Mouse (Mus musculus) right cerebral cortex, postnatal 4 days (tissue): Measurements from ENCODE around the gene Htra2.

Source experiments
- DNase-seq: peaks from one replicate; pipeline ENCODE4 v3.0.0-alpha.2; 2022

Gene Htra2

DNA sequence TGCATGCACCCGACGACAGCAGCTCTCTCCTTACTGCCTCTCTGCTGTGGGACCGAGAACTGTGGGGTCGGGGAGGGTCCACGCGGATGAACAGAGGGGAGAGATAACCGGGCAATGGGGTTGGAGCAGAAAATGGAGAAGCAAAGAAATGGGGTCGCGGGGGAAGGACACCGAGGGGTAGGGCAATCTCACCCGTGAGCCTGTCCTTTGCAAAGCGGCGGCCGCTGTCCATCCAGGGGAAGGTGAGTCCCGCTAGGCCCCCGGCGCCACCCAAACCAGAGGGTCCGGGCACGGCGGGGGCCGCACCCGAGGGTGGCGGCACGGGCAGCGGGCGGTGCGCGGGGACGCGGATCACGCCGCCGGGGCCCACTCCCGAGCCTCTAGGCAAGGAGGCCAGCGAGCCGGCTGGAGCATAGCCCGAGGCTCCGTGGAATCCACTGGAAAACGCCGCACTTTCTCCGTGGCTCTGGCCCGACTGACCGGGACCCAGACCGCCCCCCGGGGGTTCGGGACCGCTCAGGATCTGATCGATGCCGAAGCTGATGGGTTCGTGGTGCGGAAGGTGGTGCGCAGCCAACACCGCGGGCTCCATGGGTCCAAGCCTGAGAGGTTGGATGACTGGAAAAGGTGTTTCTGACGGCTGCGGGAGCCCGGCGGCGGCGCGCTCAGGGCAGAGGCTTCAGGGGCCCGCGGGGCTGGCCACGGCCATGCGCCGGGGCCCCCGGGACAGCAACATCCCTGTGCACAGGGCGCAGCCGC, 14.6 kb upstream of the Htra2 start:
- DNase-seq: no peak

DNA sequence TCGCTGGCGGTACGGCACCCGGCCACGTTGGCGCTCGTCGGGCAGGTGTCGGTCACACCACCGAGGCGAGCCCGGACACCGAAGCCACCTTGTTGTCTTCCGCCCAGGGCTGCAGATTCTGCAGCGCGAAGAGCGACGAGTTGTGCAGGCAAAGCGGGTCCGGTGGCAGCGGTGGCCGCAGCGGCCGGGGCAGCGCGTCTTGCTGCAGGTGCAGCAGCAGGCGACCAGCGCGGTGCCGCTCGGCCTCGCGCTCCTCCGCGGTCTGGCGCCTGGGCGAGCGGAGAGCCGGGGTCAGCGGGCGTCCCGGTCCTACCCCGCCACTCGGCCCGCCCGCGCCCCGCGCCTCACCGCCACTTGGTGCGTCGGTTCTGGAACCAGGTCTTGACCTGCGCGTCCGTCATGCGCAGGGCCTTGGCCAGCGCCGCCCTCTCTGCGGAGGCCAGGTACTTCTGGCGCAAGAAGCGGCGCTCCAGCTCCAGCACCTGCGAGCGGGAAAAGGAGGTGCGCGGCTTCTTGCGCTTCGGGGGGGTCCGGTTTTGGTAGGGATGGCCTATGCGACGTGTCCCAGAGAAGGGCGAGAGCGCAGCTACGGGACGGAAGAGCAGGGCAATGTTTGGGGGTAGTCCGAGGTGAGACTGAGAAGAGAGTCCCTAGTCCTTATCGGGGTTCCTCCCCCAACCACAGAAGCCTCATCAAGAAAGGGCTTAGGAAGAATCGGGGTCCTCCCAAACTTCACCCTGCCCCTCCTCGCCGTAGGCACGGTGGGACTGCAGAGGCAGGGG, 13.8 kb upstream of the Htra2 start:
- DNase-seq: no peak

DNA sequence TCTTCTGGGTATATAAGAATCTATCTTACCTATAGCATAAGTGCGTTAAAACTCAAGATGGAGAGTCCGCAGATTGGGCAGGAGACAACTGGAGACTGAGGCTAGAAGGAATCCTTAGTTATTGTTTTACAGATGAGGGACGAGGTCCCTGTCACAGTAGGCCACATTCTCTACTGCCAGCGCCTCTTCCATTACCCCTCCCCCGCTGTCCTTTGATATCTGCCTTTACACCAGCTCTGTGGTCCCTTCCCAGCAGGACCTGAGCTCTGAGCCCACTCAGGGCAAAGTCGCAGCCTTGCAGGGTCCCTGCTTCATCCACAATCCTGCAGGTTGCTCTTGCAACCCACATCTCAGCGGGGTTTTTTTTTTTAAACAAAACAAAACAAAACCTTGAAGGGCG, 13.1 kb upstream of the Htra2 start:
- no peak for DNase-seq

DNA sequence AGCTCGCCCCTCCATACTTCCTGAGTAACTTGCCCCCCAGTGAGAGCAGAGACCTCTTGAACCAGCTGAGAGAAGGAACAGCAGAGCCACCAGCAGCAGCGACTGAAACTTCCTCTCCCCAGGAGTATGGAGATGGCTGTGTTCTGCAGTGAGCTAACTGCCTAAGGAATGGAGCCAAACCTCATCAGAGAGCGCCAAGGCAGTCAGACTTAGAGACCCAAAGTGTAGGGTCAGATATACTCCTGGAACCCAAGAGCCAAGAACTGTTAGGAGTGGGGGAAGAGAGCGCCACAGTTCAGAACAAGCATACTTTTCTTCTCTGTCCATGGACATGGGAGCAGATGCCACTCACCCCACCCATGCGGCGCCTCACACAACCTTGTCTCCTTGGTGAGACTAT, 11.4 kb upstream of the Htra2 start:
- no peak for DNase-seq

DNA sequence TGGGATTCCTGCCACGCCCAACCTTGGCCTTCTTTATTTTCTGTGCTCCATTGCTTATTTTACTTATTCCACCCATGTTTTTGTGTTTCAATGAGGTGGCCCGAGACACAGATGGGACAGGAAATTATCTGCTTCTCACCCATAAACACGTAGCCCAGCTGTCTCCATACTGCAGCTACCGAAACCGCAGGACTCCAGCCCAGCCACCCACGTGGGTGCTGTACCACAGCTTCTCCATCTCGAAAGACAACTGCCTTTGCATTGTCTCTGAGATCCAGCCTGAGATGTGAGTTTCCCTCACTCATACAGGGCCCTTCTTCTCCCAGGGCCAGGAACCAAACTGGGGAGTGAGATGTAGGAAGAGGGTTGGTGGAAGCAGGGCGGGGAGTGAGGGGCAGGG, 10.9 kb upstream of the Htra2 start:
- no peak for DNase-seq

DNA sequence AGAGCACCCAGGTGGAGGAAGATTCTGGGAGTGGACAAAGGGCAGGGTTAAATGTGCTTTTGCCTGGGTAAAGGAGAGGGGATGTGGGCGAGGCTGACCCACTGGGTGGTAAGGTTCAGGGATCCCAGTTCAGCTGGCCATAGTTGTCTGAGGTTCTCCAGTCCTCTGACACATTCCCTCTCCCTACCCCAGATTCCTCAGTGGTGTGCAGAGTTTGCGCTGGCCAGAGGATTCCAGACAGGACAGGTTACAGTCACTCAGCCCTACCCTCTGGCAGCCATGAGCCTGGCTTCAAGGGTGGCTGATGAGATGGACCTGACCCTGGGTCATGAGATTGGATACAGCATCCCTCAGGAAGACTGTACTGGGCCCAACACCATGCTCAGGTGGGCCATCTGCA, 3.7 kb upstream of the Htra2 start:
- DNase-seq: no peak

DNA sequence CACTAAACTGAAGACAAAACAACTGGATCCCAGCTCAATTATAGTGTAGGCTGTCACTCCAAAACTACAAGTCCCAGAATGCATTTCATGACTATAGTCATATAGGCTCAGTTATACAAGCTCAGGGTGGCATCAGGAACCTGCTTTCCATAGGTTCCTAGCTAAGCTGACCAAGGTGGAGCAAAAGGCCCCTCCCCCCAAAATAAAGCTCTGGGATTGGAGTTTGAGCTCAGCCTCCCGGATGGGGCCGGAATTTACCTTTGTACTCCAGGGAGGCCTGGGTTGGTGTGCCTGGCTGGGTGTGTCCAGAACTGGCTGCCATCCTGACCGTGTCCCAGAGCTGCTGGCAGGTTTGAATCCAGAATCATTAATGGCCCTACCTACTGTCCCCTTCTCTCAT, 2.7 kb upstream of the Htra2 start, which contains the start of gene Dqx1:
Dqx1 (plus strand) TSS at position 55 of the 400 bp plus-strand sequence.
- no peak for DNase-seq

DNA sequence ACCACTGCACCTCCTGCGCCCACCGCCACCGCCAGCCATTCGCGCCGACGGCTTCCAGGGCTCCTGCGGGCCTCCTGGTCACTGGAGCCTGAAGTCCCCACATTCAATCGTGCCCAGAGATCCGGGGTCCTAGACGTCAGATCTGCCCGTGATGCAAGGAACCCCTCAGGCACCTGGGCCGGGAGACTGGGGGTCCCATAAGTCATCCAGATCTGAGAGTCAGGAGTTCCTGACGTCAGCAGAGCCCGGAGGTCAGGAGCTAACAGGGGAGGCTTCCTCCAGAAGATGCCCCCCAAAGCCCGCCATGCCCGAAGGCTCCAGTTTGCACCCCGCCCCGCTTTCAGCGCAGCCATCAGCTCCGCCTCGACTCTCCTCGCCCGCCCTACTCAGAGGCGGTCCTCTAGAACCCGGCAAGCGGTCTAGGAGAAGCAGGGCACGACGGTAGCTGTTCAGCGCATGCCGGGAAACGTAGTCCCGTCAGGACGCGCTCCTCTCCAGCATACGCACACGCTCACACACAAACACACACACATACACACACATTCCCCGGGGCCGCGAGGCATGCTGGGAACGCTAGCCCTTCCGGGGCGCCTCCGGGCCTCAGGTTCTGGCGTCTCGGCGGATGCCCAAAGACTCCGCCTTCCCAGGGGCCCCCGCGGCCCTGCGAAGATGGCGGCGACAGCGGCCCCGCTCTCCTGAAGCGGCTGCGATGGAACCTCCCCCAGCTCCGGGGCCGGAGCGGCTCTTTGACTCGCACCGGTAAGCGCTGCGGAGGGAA, 810 bp downstream of the Htra2 start, which contains the start of gene Aup1:
Aup1 (plus strand) TSS at position 448 of the 778 bp plus-strand sequence.
- DNase-seq: peak; percentile 94

DNA sequence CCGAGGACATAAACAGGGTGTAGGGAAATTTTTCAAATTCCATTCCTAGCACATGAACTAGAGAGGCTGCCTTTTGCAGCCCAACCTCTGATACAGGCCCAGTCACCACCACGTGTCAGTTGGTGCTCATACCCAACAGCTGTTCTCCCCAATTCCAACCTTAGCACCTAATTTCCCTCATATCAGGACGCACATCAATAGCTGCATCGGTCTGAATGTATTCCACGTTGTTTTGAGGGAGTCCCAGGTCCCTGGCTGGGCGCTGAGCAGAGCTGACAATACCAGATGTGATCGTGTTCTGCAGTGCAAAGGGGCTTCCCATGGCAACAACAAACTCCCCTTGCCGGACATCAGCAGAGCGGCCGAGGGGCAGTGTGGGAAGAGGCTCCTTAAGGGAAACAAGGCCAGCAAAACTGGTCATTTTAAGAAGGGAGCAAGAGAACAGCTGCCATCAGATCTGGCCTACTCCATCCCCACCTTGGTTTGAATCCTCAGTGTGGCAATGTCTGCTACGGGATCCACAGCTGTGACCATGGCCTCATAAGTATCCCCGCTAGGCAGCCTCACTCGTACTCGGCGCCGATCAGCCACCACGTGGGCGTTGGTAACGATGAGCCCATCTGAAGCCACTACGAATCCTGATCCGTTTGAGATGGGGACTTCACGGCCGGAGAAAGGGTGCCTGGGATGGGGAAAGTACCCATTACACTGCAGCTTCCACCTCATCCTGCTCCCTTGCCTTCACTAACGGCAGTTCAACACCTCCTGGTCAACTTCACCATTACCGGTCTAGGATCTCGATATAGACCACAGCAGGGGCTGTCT, 1.7 kb downstream of the Htra2 start:
- no peak for DNase-seq

DNA sequence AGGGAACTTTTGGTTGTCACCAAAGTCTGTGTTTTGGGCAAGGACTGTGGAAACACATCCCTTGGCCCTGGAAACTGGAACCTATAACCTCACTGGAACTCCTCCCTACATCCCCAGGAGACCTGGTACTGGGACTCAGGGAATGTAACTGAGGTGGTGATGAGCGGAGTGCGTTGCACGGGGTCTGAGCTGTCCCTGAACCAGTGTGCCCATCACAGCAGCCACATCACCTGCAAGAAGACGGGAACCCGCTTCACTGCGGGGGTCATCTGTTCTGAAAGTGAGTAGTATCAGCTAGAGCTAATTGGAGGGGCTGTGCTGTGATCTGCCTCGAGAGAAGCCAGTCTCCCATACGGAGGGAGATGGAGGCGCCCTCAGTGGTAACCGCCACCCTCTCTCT, 5.7 kb downstream of the Htra2 start:
- no peak for DNase-seq

DNA sequence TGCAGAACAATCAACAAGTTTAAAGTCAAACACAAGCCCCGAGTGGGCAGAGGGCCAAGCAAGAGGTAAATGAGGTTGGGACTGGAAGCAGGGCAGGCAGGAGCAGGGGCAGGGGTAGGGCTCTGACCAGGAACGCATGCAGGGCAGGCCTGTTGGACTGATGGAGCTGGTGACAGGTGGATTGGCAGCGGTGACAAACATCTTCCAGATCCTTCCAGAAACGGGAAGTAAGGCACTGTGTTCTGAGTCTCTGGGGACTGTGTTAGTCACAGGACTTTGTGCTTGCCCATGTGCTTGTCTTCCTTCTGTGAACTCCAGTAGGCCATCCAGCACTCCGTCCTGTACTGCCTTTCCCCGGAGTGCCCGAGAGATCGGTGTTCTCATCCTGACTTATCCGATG, 10.3 kb downstream of the Htra2 start:
- no peak for DNase-seq

DNA sequence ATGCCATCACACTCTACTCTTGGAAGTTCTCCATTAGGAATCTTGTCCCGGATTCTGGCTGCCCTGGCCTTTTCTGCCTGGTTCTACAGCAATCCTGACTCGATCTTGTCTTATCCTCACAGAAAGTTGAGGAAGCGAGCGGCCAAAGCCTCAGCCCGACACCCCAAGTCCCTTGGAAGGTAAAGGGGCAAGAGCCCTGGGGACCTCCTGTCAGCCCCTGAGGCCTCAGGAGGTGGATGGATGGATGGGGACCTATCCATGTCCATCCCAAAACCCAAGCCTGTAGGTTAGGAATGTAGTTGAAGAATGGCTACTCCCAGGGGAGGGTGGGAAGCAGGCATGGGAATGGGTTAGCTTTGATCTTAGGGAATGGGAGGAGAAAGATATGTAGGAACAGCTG, 11.1 kb downstream of the Htra2 start:
- DNase-seq: no peak

DNA sequence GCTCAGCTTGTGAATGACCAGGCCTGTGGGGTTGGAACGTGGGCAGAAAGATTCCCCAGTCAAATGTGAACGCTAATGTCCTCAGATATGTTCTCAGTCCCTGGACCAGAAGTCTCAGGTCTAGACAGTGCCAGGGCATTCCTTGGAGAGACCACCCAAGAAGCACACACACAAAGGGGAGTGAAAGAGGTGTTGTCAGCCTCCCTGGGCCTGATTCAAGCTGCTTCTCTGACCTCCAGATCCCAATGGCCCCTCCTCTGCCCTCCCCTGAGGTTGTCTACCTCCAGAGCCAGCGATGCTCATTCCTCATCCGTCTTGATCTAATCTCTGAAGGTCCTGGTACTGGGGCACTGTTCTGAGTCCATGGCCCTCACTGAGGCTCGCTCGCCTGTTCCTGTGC, 11.5 kb downstream of the Htra2 start:
- no peak for DNase-seq

DNA sequence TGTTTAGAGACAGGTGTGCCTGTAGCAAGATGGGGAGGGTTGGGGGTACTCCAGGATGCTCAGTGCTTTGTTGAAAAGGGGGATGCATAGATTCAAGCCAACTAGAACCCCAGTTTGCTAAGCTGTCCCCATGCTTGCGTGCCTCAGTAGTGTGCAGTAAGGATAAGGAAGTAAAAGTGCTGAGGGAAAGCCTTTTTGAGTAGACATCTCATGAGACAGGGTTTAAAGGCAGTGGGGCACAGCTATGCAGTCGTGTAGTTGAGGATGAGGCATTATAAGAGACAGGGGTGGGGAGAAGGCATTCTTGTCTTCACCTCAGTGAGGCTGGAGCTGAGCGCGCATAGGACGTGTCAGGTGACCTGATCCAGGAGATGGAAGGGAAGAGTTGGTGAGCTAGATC, 14.5 kb downstream of the Htra2 start:
- no peak for DNase-seq

DNA sequence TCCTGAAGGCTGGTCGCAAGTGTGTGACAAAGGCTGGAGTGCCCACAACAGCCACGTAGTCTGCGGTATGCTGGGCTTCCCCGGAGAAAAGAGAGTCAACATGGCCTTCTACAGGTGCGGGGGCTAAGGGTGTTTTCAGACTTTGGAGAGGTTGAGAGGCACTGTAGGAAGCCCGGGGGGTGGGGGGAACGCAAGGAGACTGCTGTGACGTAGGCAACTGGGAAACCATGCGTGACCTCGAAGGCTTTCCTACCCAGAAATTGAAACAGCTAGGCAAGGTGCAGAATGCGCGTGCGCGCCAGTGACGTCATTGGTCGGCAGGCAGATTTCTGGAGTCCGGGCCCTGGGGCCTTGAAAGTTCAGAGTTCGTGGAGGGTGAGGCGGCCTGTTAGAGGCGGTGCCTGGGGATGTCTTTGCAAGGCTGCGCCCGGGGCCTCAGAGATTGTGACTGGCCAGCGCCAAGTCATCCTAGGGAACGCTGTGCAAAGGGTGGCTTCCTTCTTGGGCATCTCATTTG, 16.5 kb downstream of the Htra2 start:
- peak; percentile 87 for DNase-seq

DNA sequence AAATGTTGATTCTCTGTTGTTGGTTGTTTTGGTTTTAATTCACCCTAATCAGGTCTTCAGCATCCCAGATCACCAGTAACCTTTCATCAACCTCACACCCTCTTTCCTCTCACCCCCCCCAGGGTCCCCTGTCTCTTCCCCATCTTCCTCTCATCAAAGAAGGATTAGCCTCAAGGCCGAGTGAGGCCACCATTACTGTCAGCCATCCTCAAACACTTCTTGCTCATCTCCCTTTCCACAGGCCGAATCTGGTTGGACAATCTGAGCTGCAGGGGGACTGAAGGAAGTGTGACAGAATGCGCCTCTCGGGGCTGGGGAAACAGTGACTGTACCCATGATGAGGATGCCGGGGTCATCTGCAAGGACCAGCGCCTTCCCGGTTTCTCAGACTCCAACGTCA, 17.9 kb downstream of the Htra2 start:
- DNase-seq: no peak

DNA sequence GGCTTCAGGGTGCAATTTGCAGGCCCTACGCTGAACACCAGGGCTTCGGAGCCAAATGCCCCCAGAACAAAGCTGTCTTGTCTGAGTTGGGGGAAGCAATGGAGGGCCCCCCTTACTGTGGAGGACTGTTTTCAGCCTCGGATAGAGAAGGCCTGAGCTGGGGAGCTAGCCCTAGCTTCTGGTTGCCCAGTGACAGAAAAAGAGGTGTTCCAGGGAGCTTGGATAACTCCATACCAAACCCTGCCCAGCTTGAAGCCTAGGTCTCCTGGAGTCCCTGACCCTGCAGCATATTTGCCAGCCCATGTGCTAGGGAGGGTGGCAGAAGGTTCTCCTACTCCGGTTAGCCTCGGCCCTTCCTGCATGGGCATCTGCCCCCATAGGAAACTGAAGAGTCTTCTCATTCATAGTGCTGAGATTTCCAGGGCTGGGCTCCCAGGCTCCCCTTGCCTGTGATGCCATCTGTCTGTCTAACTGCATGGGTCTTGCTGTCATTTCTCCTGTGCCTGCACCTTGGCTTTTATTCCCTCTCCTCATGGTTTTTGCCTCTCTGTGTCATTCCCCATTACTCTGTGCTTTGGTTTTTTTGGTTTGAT, 20.5 kb downstream of the Htra2 start:
- DNase-seq: no peak

DNA sequence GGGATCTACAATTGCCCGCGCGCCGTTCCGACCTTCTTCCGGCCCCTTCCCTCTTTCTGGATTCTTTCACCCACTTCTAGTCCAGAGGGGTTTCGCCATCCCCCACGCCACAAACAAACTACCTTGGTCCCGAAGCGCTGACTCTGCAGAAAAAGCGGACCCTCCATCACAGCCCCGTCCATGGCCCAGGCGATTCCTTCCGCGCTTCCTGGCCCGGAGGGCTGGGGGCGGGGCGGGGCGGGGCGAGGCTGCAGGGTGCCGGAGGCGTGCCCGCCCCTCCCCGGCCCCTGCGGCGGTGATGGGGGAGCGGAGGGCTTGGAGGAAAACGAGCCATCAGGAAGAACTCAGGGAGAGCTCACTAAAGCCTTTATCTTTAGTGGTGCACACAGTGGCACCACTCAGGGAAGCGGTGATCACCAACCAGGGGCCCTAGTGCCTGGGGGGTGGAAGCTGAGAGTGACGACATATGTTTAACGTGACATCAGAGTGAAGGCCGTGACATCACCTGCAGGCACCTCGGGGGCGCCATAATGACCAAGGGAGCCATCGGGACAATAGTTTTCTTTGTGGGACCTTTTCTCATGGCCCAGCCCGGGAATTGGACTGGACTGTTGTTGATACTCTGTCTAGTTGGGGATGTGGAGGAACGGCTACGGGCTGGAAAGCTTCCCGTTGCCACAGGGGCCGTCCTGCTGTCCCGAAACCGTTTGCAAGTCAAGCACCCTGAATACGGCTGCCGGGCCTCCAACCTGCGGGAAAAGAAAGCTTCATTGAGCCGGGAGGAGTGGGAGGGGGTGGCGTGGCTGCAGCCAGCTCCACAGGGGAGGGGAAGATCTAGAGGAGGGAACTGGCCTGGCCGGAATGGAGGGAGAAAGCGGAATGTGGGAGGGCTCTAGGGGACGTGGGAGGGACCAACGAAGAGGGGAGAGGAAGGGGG, 21.6 kb downstream of the Htra2 start, which contains the start of the genes Dok1 and Loxl3:
Dok1 (minus strand) TSS at position 223 of the 937 bp plus-strand sequence.
Loxl3 (plus strand) TSS at position 925 of the 937 bp plus-strand sequence.
- DNase-seq: peak; percentile 36

DNA sequence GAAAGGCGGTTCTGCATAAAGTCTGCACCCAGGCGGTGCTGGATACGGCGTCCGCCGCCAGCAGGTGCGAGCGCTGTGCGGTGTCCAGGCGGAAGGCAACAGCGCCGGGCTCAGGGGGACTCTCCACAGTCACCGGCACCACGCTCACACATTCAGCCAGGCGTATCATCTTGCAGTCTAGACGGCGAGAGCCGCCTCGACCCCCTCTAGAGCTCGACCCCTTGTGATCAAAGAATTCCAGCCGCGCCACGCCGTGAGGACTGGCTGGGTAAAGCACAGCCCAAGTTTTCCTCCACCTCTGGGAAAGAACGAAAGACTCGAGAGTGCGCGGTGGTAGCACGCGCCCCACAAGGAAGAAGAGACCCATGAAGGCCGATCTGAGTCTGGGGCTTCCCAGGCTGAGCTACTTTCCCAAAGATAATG, 22.3 kb downstream of the Htra2 start:
- DNase-seq: no peak

DNA sequence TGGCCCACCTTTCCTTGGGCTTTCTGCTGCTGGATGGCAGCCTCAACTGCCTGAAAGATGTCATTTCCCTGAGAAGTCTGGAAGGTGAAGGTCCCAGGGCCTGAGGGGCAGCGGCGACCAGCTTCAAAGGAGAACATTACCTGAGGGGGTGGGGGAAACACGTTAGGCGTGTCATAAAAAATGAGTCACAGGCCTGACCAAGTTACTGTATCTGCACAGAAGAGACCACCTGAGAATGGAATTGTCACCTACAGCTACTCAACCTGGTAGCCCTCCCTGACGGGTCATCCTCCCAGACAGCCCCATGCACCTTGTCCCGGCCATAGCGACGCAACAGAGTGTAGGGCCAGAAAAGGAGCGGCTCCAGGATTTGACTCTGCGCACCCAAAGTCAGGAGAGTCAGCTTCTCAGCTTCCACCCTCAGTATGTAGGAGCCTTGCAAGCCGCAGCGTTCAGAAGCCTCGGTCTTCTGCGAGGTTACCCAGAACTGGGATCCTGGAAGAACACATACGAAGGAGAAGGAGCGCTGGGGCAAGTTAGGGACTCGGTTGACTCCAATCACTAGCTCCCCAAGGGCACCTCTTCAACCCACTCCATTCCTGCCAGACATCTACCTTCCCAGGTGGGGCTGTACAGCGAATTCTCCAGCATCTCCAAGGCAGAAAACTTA, 23.0 kb downstream of the Htra2 start:
- no peak for DNase-seq
